Mouse (Mus musculus) heart, embryonic 13.5 days (tissue): Measurements from ENCODE around the gene Plppr5. TPM values are rescaled to one million over a fixed set of nuclear protein-coding genes. Genes with fewer than 3 reads are reported as not detected.

Experiments
- ATAC-seq: fragments of 200-750 bp; cut with Nextera tagmentation; 2 replicates; pipeline ENCODE4 v1.8.0; 2017; ENCODE audit warnings: moderate TSS enrichment; ENCODE audit not compliant: insufficient number of reproducible peaks, low FRiP score, low TSS enrichment; ENCODE audit errors: extremely low read depth
- H3K27ac ChIP-seq: fragments of 300-500 bp; sonication (generic); replicated peaks from 2 replicates; pipeline ENCODE4 v1.5.1; 2015; ENCODE audit warnings: moderate library complexity, mild to moderate bottlenecking, inconsistent platforms
- H3K27me3 ChIP-seq: fragments of 300-500 bp; sonication (generic); replicated peaks from 2 replicates; pipeline ENCODE4 v1.6.1; 2015; ENCODE audit warnings: mild to moderate bottlenecking, inconsistent platforms
- H3K36me3 ChIP-seq: fragments of 300-500 bp; sonication (generic); 2 replicates; pipeline ENCODE4 v1.6.1; 2015; ENCODE audit warnings: mild to moderate bottlenecking, inconsistent platforms
- H3K4me1 ChIP-seq: fragments of 300-500 bp; sonication (generic); 2 replicates; pipeline ENCODE4 v1.6.1; 2015; ENCODE audit warnings: inconsistent platforms
- H3K4me2 ChIP-seq: fragments of 300-500 bp; sonication (generic); 2 replicates; pipeline ENCODE4 v1.6.1; 2015; ENCODE audit warnings: inconsistent platforms, mild to moderate bottlenecking, moderate library complexity
- H3K4me3 ChIP-seq: fragments of 300-500 bp; sonication (generic); 2 replicates; pipeline ENCODE4 v1.5.1; 2015; ENCODE audit warnings: moderate library complexity, mild to moderate bottlenecking, inconsistent platforms
- H3K9ac ChIP-seq: fragments of 300-500 bp; sonication (generic); 2 replicates; pipeline ENCODE4 v1.6.1; 2015; ENCODE audit warnings: inconsistent platforms, mild to moderate bottlenecking, moderate library complexity
- H3K9me3 ChIP-seq: fragments of 300-500 bp; sonication (generic); 2 replicates; pipeline ENCODE4 v1.6.1; 2016; ENCODE audit warnings: inconsistent platforms
- WGBS: fragments of 180-500 bp; shearing (Covaris S2); methylation state at CpG from one replicate; pipeline ENCODE4 v1.1.7; 2015; ENCODE audit warnings: mixed read lengths; 5-methylcytosine and 5-hydroxymethylcytosine counted together
- polyA plus RNA-seq: library from polyadenylated mRNA; unstranded; fragments of >200 nt; fragmentation: Nextera tagmentation; extraction: Ambion mirVana; gene quantifications from 2 replicates; pipeline ENCODE4 v1.2.1, GENCODE M21; 2015

Gene Plppr5
- polyA plus RNA-seq, 1 experiment from 2014 or later: 2.7 TPM

GRCm38 (mm10) chr3:117708788-117709187 lies 134.2 kb downstream of the Plppr5 start:
- no peak overlapping the region for H3K4me2 ChIP-seq
- ATAC-seq: no peak
- no peak overlapping the region for H3K4me3 ChIP-seq
- H3K36me3 ChIP-seq: no peaks in the 10 kb centered on the region
- no peaks in the 10 kb centered on the region for H3K4me1 ChIP-seq
- H3K27me3 ChIP-seq: no peaks in the 10 kb centered on the region
- no peak overlapping the region for H3K27ac ChIP-seq
- H3K9me3 ChIP-seq: no peaks in the 10 kb centered on the region
- H3K9ac ChIP-seq: no peak overlapping the region

GRCm38 (mm10) chr3:117716534-117717280 lies 142.1 kb downstream of the Plppr5 start:
- no peak overlapping the region for H3K4me3 ChIP-seq
- ATAC-seq: no peak
- H3K4me1 ChIP-seq: peaks cover 5% of the 10 kb centered on the region; the same call in 1 of the 2 replicates
- no peak overlapping the region for H3K4me2 ChIP-seq
- no peak overlapping the region for H3K9ac ChIP-seq
- no peaks in the 10 kb centered on the region for H3K27me3 ChIP-seq
- H3K9me3 ChIP-seq: no peaks in the 10 kb centered on the region
- no peak overlapping the region for H3K27ac ChIP-seq
- 52% methylated on average over 3 of the region's 3 CpGs for WGBS
- H3K36me3 ChIP-seq: no peaks in the 10 kb centered on the region

GRCm38 (mm10) chr3:117723390-117723789 lies 148.8 kb downstream of the Plppr5 start:
- H3K27me3 ChIP-seq: no peaks in the 10 kb centered on the region
- H3K4me1 ChIP-seq: no peaks in the 10 kb centered on the region
- no peaks in the 10 kb centered on the region for H3K36me3 ChIP-seq
- H3K4me3 ChIP-seq: no peak overlapping the region
- ATAC-seq: no peak
- H3K27ac ChIP-seq: no peak overlapping the region
- H3K9me3 ChIP-seq: no peaks in the 10 kb centered on the region
- H3K9ac ChIP-seq: no peak overlapping the region
- H3K4me2 ChIP-seq: no peak overlapping the region

- no peaks in the 10 kb centered on the region for H3K9me3 ChIP-seq
- ATAC-seq: no peak
- no peak overlapping the region for H3K27ac ChIP-seq
- no peak overlapping the region for H3K4me3 ChIP-seq
- no peaks in the 10 kb centered on the region for H3K27me3 ChIP-seq
- no peaks in the 10 kb centered on the region for H3K36me3 ChIP-seq
- no peak overlapping the region for H3K9ac ChIP-seq
- no peak overlapping the region for H3K4me2 ChIP-seq
- no peaks in the 10 kb centered on the region for H3K4me1 ChIP-seq
- 72% methylated on average over 5 of the region's 5 CpGs for WGBS
Measured at GRCm38 (mm10) chr3:117724521-117724920, 149.9 kb downstream of the Plppr5 start.

DNA sequence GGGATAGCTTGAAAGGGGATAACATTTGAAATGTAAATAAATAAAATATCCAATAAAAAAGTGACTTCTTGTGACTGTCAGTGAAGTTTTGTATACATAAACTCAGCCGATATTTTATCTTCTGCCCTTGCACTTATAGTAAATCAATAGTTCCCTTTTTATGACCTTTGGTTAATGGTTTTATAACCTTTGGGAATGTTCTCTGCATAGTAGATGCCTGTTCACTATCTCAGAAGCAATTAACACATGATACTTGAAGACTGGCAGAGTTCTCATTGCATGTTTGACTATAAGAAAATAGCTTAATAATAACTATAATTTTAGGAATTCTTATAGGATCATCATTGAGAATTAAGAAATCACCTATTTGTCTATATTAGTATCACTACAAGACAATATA lies 150.9 kb downstream of the Plppr5 start:
- no peak overlapping the region for H3K4me2 ChIP-seq

GRCm38 (mm10) chr3:117728136-117728535 lies 153.5 kb downstream of the Plppr5 start:
- WGBS: 18% methylated on average over 1 of the region's 1 CpGs
- H3K27me3 ChIP-seq: no peaks in the 10 kb centered on the region

More for the DNA sequence above, 150.9 kb downstream of the Plppr5 start:
- H3K4me3 ChIP-seq: no peak overlapping the region
- no peaks in the 10 kb centered on the region for H3K4me1 ChIP-seq
- no peak for ATAC-seq
- H3K9ac ChIP-seq: no peak overlapping the region
- H3K9me3 ChIP-seq: no peaks in the 10 kb centered on the region
- no peaks in the 10 kb centered on the region for H3K36me3 ChIP-seq
- no peaks in the 10 kb centered on the region for H3K27me3 ChIP-seq
- H3K27ac ChIP-seq: no peak overlapping the region
- WGBS: 80% methylated on average over 1 of the region's 1 CpGs

DNA sequence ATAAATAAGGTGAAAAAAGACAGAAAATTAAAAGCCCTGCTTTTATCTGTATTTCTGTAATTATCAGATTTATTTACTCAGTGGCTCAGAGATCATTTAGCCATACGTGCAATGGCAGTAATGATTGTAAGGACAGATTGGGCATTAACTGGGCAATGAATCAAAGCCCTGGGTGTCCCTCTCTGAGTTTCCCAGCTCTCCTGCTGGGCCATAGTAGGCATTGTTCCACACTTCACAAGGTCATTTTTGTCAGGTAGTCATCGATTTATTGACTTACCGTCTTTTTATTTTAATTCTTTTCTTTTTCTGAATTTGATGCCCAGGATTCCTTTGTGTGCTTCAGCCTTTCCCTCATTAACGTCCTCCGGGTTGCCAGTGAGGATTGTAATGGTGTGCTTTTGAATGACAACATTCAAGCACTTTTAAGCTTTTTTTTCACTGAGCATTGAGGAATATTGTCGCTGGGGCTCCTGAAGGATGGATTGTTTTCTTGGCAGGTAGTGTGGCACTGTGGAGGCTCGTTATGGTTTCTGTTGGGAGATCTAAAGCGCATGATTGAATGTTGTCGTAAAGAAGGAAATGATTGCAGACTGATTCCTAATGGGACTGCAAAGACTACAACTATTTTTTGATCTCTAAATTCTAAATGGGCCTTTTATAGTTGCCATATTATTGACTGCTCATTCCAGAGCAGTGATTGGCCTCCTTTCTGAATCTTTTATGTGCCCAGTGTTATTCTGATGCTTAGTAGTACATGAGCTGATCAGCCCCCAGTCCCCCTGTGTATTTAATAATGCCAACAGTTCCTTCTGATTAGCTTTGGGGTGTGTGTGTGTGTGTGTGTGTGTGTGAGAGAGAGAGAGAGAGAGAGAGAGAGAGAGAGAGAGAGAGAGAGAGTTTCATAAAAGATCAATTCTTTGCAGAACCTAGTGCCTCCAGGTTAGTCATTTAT lies 154.8 kb downstream of the Plppr5 start:
- no peaks in the 10 kb centered on the region for H3K9me3 ChIP-seq
- no peaks in the 10 kb centered on the region for H3K4me1 ChIP-seq
- WGBS: 75% methylated on average over 9 of the region's 9 CpGs
- H3K36me3 ChIP-seq: no peaks in the 10 kb centered on the region
- no peak overlapping the region for H3K4me3 ChIP-seq
- ATAC-seq: no peak
- no peak overlapping the region for H3K4me2 ChIP-seq
- no peak overlapping the region for H3K9ac ChIP-seq
- no peaks in the 10 kb centered on the region for H3K27me3 ChIP-seq
- H3K27ac ChIP-seq: no peak overlapping the region

More at GRCm38 (mm10) chr3:117728136-117728535, 153.5 kb downstream of the Plppr5 start:
- H3K9ac ChIP-seq: no peak overlapping the region
- ATAC-seq: no peak
- H3K9me3 ChIP-seq: no peaks in the 10 kb centered on the region
- H3K27ac ChIP-seq: no peak overlapping the region
- H3K4me2 ChIP-seq: no peak overlapping the region
- no peaks in the 10 kb centered on the region for H3K36me3 ChIP-seq
- H3K4me1 ChIP-seq: no peaks in the 10 kb centered on the region
- no peak overlapping the region for H3K4me3 ChIP-seq

- Histone ChIP-seq H3K4me3 (no peak overlapping the region), H3K9ac (no peak overlapping the region), H3K36me3 (no peaks in the 10 kb centered on the region), H3K4me1 (no peaks in the 10 kb centered on the region), H3K27me3 (no peaks in the 10 kb centered on the region), H3K9me3 (no peaks in the 10 kb centered on the region), H3K4me2 (no peak overlapping the region), H3K27ac (no peak overlapping the region)
- ATAC-seq: no peak
- 71% methylated on average over 3 of the region's 3 CpGs for WGBS
Measured at GRCm38 (mm10) chr3:117731545-117731944, 156.9 kb downstream of the Plppr5 start.

DNA sequence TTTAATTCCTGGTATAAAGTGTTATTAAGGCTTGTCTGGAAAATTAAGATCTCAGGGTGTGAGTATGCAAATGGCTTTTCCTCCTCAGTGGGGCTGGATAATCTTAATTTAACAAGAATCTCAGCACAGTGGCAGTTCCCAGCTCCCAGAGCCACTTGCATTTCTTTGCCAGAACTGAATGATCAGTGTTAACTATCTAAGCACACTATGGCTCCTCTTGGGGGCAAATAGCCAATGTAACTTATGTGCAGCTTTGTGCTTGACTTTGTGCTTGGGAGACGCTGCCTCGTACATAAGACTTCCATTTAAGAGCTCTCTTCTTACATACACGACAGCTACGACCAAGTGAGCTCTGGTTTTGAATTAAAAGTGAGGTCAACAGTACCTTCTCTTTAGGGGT lies 158.0 kb downstream of the Plppr5 start:
- Histone ChIP-seq H3K36me3 (no peaks in the 10 kb centered on the region), H3K27ac (no peak overlapping the region), H3K27me3 (no peaks in the 10 kb centered on the region), H3K9me3 (no peaks in the 10 kb centered on the region), H3K4me2 (no peak overlapping the region), H3K4me1 (no peaks in the 10 kb centered on the region), H3K4me3 (no peak overlapping the region), H3K9ac (no peak overlapping the region)
- no peak for ATAC-seq
- WGBS: 85% methylated on average over 4 of the region's 4 CpGs
